25 mouse cellular contexts compared by ENCODE assay signal in the genomic region with DNA sequence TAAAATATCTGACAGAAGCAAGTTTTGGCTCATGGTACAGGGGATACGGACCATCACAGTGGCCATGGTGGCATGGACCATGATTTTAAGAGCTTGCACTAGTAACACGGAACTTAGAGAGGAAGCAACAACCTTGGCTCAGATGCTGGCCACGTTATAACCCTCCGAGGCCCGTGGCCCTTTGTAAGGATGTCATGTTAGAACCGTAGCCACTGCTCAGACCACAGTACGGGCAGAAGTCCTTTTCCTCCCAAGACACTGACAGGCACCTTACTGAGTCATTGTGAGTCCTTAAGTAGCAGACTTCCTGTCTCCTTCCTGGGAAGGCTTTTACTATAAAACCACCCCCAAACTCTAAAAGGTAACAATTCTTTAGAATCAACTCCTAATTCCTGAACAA. TPM values are rescaled to one million over a fixed set of nuclear protein-coding genes. Genes with fewer than 3 reads are reported as not detected.
"Had no signal": no experiment of that assay in that cellular context is flagged by ENCODE, and none has a peak within 500 bp of the region (broad histone marks: within the 10 kb centered on the region; RNA-seq: fewer than 3 reads in every experiment).

No protein-coding gene starts in this region.

- H3K36me3 ChIP-seq: midbrain, embryonic 10.5 days; midbrain, embryonic 12.5 days; neural tube, embryonic 13.5 days; neural tube, embryonic 15.5 days had no signal

- H3K9ac ChIP-seq: lung, embryonic 14.5 days; midbrain, embryonic 12.5 days; neural tube, embryonic 13.5 days; neural tube, embryonic 15.5 days had no signal

- H3K4me3 ChIP-seq: midbrain, embryonic 10.5 days; midbrain, embryonic 12.5 days; myocyte; neural tube, embryonic 13.5 days; neural tube, embryonic 15.5 days had no signal

- DNase-seq: lung, adult 18-20 months; lung, embryonic 14.5 days; lung, postnatal 10 days; lung, postnatal 4 days; midbrain, embryonic 14.5 days; retina, postnatal 1 day; right cerebral cortex, adult 18-20 months; right cerebral cortex, postnatal 25 days; right cerebral cortex, postnatal 4 days; spleen, adult 18-20 months; thymus, adult 18-20 months; thymus, postnatal 14 days; thymus, postnatal 36 days had no signal

- ATAC-seq: midbrain, embryonic 16.5 days had no signal

- H3K27me3 ChIP-seq: midbrain, embryonic 12.5 days; neural tube, embryonic 13.5 days; neural tube, embryonic 15.5 days had no signal

- H3K27ac ChIP-seq: midbrain, embryonic 10.5 days; midbrain, embryonic 12.5 days; neural tube, embryonic 13.5 days; neural tube, embryonic 15.5 days had no signal

- H3K4me1 ChIP-seq: midbrain, embryonic 12.5 days; neural tube, embryonic 13.5 days; neural tube, embryonic 15.5 days had no signal

RNA-seq across cellular contexts. Expression of a gene that starts 27.2 kb away (rescaled TPM):
- total RNA-seq: megakaryocyte, adult 5-6 weeks had no signal

RNA-seq across cellular contexts. Expression of a gene that starts 48.2 kb away (rescaled TPM):
- total RNA-seq: megakaryocyte, adult 5-6 weeks; megakaryocyte-erythroid progenitor cell, adult 5-6 weeks had no signal
- polyA plus RNA-seq: lung, embryonic 16.5 days; myocyte; small intestine, adult 2 months; stomach, embryonic 14.5 days; stomach, embryonic 16.5 days had no signal
